Mouse (Mus musculus) CH12.LX (cell line): ENCODE results near the gene Cyb5b.

Source experiments
- CHD2 ChIP-seq: IDR thresholded peaks from 2 replicates; pipeline ENCODE4 v1.6.1; 2011; ENCODE audit warnings: low read length, improper control_type of control experiment
- CTCF ChIP-seq, 2 experiments: IDR thresholded peaks in 1 of 2; conservative IDR thresholded peaks in 1 of 2; 2 replicates each; pipeline ENCODE4 v1.5.1; 2011 to 2012; ENCODE audit warnings: low read depth in 2 of 2, low read length in 2 of 2, improper control_type of control experiment in 1 of 2, inconsistent platforms in 1 of 2, mild to moderate bottlenecking in 1 of 2, moderate library complexity in 1 of 2
- HCFC1 ChIP-seq: IDR thresholded peaks from 2 replicates; pipeline ENCODE4 v1.6.1; 2012; ENCODE audit warnings: low read depth, mild to moderate bottlenecking, inconsistent platforms, low read length, improper control_type of control experiment
- POLR2A ChIP-seq: IDR thresholded peaks from 2 replicates; pipeline ENCODE4 v1.6.1; 2011; ENCODE audit warnings: low read depth, mild to moderate bottlenecking, improper control_type of control experiment, low read length
- TCF12 ChIP-seq: IDR thresholded peaks from 2 replicates; pipeline ENCODE4 v1.6.1; 2014; ENCODE audit warnings: low read depth, mild to moderate bottlenecking, inconsistent platforms, low read length, improper control_type of control experiment

DNA sequence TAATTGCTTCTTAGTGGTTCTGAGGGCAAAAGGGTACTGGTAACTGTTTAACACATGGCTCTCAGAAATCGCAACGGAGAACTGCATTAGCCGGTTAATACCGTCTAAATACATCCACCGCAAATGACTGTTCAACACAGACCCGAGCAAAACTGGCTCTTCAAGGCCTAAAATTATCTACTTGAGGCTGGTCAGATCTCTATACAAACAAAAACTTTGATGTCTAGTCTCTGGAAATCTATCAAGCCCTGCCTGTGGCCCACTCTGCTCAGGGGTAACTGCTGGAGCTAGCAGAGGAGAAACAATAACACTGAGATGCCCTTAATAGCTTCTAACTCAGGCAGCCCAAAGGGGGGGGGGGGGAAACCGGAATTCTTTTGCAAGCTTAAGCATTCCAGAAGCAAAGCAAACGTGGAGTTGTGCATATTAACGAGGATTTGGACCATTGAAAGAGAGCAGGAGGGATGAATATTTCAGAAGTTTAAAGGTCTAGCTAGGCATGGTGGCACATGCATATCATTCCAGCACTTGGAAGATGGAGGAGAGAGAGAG lies 27.3 kb upstream of the Cyb5b start:
- TF ChIP-seq CTCF (conservative IDR thresholded peaks at IDR 0.05 in 1 of 2, IDR thresholded peaks at IDR 0.05 in 1 of 2; ENCODE audit: low read depth in 2 of 2, low read length in 2 of 2) (no peak), TCF12 (no peak), POLR2A (no peak), HCFC1 (no peak), CHD2 (no peak)
